Mouse (Mus musculus) cortical plate, adult 2 months (tissue): ENCODE data around the gene Cntnap2. TPM values are rescaled to one million over a fixed set of nuclear protein-coding genes. Genes with fewer than 3 reads are reported as not detected.
A peak's percentile ranks its signal among the peaks of the same experiment; 100 is the strongest.

ENCODE experiments used
- H3K27ac ChIP-seq: fragments of 200-500 bp; 2 replicates; pipeline ENCODE4 v1.5.1; 2012; ENCODE audit warnings: low read length, control low read depth, inconsistent platforms; ENCODE audit not compliant: insufficient read depth
- H3K4me1 ChIP-seq: fragments of 200-500 bp; 2 replicates; pipeline ENCODE4 v1.6.1; 2011; ENCODE audit warnings: low read length; ENCODE audit not compliant: control insufficient read depth, insufficient read depth
- H3K4me3 ChIP-seq: fragments of 200-500 bp; 2 replicates; pipeline ENCODE4 v1.5.1; 2011; ENCODE audit warnings: mild to moderate bottlenecking, low read length, control low read depth; ENCODE audit not compliant: insufficient read depth
- CTCF ChIP-seq: fragments of 200-500 bp; IDR thresholded peaks from 2 replicates; pipeline ENCODE4 v1.5.1; 2011; ENCODE audit warnings: mild to moderate bottlenecking, control low read depth, low read length; ENCODE audit not compliant: insufficient read depth; ENCODE audit errors: extremely low read depth
- POLR2A ChIP-seq: fragments of 200-500 bp; IDR thresholded peaks from 2 replicates; pipeline ENCODE4 v1.6.1; 2011; ENCODE audit warnings: mild to moderate bottlenecking, low read length, control low read depth; ENCODE audit not compliant: insufficient read depth; ENCODE audit errors: extremely low read depth
- polyA plus RNA-seq: library from polyadenylated mRNA; depleted of rRNA; stranded (reverse); fragments of >200 nt; gene quantifications from 2 replicates; pipeline ENCODE4 v1.2.3, GENCODE M21; 2012

The Cntnap2 gene
- polyA plus RNA-seq, 1 experiment: 26.5 TPM

- TF ChIP-seq POLR2A: no peak
- TF ChIP-seq CTCF: no peak
- Histone ChIP-seq H3K4me1 (no peaks in the 10 kb centered on the region), H3K4me3 (no peak overlapping the region), H3K27ac (no peak overlapping the region)
These were observed 2232.8 kb downstream of the Cntnap2 start for GRCm38 (mm10) chr6:47291973-47292372.

GRCm38 (mm10) chr6:47292437-47292836 is 2233.3 kb downstream of the Cntnap2 start:
- H3K4me3 ChIP-seq: no peak overlapping the region
- no peaks in the 10 kb centered on the region for H3K4me1 ChIP-seq
- TF ChIP-seq CTCF: no peak
- TF ChIP-seq POLR2A: no peak
- H3K27ac ChIP-seq: no peak overlapping the region

GRCm38 (mm10) chr6:47294433-47294832 is 2235.3 kb downstream of the Cntnap2 start:
- TF ChIP-seq POLR2A: no peak
- TF ChIP-seq CTCF: peak; percentile 12; the same call in 1 of the 2 replicates
- Histone ChIP-seq H3K4me1 (no peaks in the 10 kb centered on the region), H3K27ac (no peak overlapping the region), H3K4me3 (no peak overlapping the region)

- Histone ChIP-seq H3K4me1 (no peaks in the 10 kb centered on the region), H3K4me3 (no peak overlapping the region), H3K27ac (no peak overlapping the region)
- TF ChIP-seq POLR2A: no peak
- TF ChIP-seq CTCF: no peak
These were observed 2245.8 kb downstream of the Cntnap2 start for GRCm38 (mm10) chr6:47304848-47305490.

GRCm38 (mm10) chr6:47306065-47306798 is 2247.1 kb downstream of the Cntnap2 start:
- Histone ChIP-seq H3K4me1 (no peaks in the 10 kb centered on the region), H3K4me3 (no peak overlapping the region), H3K27ac (no peak overlapping the region)
- TF ChIP-seq POLR2A (no peak), CTCF (no peak)

- Histone ChIP-seq H3K27ac (no peak overlapping the region), H3K4me3 (no peak overlapping the region), H3K4me1 (no peaks in the 10 kb centered on the region)
- TF ChIP-seq CTCF: no peak
- no peak for TF ChIP-seq POLR2A
These were observed 2247.8 kb downstream of the Cntnap2 start for GRCm38 (mm10) chr6:47306954-47307353.

GRCm38 (mm10) chr6:47314507-47315334 is 2255.6 kb downstream of the Cntnap2 start:
- TF ChIP-seq POLR2A (no peak), CTCF (no peak)

GRCm38 (mm10) chr6:47315454-47315853 is 2256.3 kb downstream of the Cntnap2 start:
- peaks cover 8% of the 10 kb centered on the region for H3K4me1 ChIP-seq
- H3K27ac ChIP-seq: no peak overlapping the region
- no peak for TF ChIP-seq CTCF
- no peak for TF ChIP-seq POLR2A
- H3K4me3 ChIP-seq: no peak overlapping the region

More at GRCm38 (mm10) chr6:47314507-47315334, 2255.6 kb downstream of the Cntnap2 start:
- no peak overlapping the region for H3K27ac ChIP-seq
- H3K4me3 ChIP-seq: peak overlapping the region; percentile 19
- peaks cover 7% of the 10 kb centered on the region for H3K4me1 ChIP-seq

GRCm38 (mm10) chr6:47317253-47317652 is 2258.1 kb downstream of the Cntnap2 start:
- no peak overlapping the region for H3K4me3 ChIP-seq
- no peak for TF ChIP-seq CTCF
- TF ChIP-seq POLR2A: no peak
- H3K27ac ChIP-seq: no peak overlapping the region
- peaks cover 8% of the 10 kb centered on the region for H3K4me1 ChIP-seq
